Mouse (Mus musculus) brown adipose tissue, adult 24 weeks (tissue): ENCODE data around the gene Olfr437. TPM values are rescaled to one million over a fixed set of nuclear protein-coding genes. Genes with fewer than 3 reads are reported as not detected.

Source experiments
- polyA plus RNA-seq: library from polyadenylated mRNA; stranded (reverse); fragments of >200 nt; gene quantifications from 2 replicates; pipeline ENCODE4 v1.2.4, GENCODE M21; 2012; ENCODE audit not compliant: missing spikeins, insufficient read depth, insufficient read length

Olfr437 gene
- polyA plus RNA-seq, 1 experiment, result not detected

Other genes with a start within 250 kb of the Olfr437 start
- not detected in 2 replicates for gene Olfr446, start 241.9 kb upstream of the Olfr437 start, polyA plus RNA-seq
- gene Olfr444, start 214.2 kb upstream of the Olfr437 start, polyA plus RNA-seq, result not detected in 2 replicates
- not detected in 2 replicates for gene Olfr441, start 56.9 kb upstream of the Olfr437 start, polyA plus RNA-seq
- not detected in 2 replicates for gene Olfr237-ps1, start 16.7 kb upstream of the Olfr437 start, polyA plus RNA-seq
- gene Olfr13, start 8.9 kb downstream of the Olfr437 start, polyA plus RNA-seq, result not detected in 2 replicates
- not detected in 2 replicates for gene Olfr435, start 33.9 kb downstream of the Olfr437 start, polyA plus RNA-seq
- gene Olfr434, start 49.7 kb downstream of the Olfr437 start, polyA plus RNA-seq, result not detected in 2 replicates
- gene Olfr47, start 68.2 kb downstream of the Olfr437 start, polyA plus RNA-seq, result not detected in 2 replicates
- gene Arhgef5, start 102.3 kb downstream of the Olfr437 start, polyA plus RNA-seq, result 1.1 and 1.4 TPM in 2 replicates
- gene Nobox, start 146.3 kb downstream of the Olfr437 start, polyA plus RNA-seq, result not detected in 2 replicates